Mouse (Mus musculus) lung, postnatal 4 days (tissue): ENCODE measurements around the gene C87436.
A peak's percentile ranks its signal among the peaks of the same experiment; 100 is the strongest.
"Not testable (repeated sequence)": the region's sequence is repeated elsewhere in the genome, so short reads cannot be mapped to it uniquely, and the experiment has no call there.

Experiments
- DNase-seq, 2 experiments: peaks; one replicate each; pipeline ENCODE4 v3.0.0; 2021

Gene C87436

GRCm38 (mm10) chr6:86487358-86488148 is 49.4 kb downstream of the C87436 start:
- peak; percentile 90 to 92 for DNase-seq

DNA sequence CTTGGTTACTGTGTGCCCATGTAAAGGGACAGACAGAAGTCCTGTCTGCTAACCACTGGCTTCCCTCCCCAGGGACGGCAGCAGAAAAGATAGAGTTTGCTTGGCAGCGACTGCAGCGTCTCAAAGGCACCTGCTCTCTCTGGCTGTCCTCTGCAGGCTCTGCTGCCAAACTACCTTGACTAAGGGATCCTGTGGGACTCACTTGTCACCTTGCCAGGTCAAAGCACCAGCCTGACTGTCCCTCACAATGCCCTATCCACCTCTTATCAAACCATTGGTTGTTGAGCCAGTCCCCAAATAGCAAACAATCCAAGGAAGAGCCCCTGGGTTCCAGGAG is 49.9 kb downstream of the C87436 start:
- DNase-seq: peak in 1 of 2 experiments; percentile 29

DNA sequence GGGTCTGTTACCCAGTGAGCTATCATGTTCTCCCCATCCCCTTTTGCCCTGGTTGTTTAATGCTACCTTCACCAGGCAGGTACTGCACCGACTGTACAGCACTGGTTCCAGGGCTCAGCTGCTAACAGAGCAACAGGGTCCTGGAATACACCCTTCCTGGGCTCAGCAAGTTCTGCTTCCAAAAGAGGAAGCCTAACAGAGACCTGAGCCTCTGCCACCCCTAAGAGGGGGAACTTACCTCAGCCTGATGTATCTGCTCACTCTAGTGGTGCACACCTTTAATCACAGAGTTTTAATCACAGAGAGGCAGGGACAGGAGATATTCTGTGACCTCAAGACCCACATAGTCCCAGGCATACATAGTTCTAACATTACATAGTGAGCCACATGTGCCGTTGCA is 51.8 kb downstream of the C87436 start:
- no peak for DNase-seq

- DNase-seq: not testable (repeated sequence)
These were observed 52.2 kb downstream of the C87436 start for GRCm38 (mm10) chr6:86490413-86490812.

- DNase-seq: no peak
These were observed 55.5 kb downstream of the C87436 start for GRCm38 (mm10) chr6:86493469-86494263.

GRCm38 (mm10) chr6:86494767-86495166 is 56.6 kb downstream of the C87436 start:
- no peak for DNase-seq

DNA sequence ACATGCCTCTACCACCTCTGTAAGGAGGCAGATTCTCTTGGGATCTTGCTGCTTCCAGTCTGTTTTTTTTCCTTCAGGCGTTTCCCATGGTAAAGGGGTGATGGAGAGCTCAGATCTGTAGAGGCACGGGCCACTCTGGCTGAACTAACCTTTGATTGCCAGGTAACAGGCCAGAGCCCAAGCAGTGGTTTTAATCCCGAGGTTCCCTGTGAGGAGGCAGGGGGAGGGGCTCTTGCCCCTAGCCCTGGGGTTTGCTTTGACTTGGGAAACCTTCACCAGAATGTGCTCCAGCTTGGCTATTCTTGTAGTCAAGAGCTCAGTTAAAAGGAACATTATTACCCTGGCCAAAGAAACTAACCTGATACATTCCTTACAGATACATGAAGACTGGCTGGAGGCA is 57.5 kb downstream of the C87436 start:
- DNase-seq: no peak

DNA sequence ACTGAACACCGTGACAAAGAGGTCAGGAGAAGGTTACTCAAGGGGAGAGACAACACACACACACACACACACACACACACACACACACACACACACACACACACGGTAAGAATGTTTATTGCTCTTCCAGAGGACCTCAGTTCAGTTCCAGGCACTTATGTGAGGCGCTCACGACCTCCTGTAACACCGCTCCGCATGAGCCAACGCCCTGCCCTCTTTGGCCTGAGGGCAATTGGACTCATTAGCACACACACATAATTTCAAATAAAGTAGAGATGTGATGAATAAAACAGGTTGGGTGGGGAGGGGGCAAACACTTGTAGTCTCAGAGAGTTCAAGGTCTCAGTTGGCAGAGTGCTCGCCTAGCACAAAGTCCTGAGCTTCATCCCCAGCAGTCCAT is 58.0 kb downstream of the C87436 start:
- no peak for DNase-seq

DNA sequence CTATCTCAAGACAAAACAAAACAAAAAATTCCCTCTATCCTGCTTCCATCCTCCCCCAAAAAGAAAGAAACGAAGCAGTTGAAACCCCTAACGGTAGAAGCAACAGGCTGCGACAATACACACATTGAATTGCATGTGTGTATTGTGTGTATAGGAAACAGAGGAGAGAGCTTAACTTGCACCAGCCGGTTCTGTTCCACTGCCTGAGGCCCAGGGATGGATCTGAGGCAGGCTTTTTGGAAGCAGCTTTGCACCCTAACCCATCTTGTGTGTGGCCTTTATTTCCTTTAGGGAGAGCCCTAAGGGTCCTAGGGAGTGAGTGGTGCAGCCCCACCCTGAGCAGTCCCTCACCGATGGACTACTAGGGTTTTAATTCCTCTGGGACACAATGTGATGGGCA is 58.4 kb downstream of the C87436 start:
- no peak for DNase-seq

GRCm38 (mm10) chr6:86497071-86497815 is 59.1 kb downstream of the C87436 start:
- peak; percentile 59 to 66 for DNase-seq

- DNase-seq: no peak
These were observed 60.0 kb downstream of the C87436 start for GRCm38 (mm10) chr6:86497942-86498732.

- no peak for DNase-seq
These were observed 61.5 kb downstream of the C87436 start for GRCm38 (mm10) chr6:86499571-86500109.

DNA sequence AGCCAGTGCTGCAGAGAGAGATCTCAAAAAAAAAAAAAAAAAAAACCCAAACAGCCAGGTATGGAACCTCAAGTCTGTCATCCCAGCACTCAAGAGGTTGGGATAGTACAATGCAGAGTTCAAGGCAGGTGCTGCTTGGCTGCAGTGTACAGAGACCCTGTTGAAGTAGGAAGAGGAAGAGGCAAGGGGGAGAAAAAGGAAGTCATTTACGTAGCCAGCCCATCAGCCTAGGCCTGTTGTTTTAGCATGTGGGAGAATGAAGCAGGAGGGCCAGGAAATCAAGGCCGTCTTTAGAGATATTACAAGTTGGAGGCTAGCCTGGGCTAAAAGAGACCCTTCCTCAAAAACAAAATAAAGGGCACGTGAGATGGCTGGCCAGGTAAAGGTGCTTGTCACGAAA is 65.3 kb downstream of the C87436 start:
- no peak for DNase-seq

GRCm38 (mm10) chr6:86505671-86506070 is 67.5 kb downstream of the C87436 start:
- peak in 1 of 2 experiments; percentile 42 for DNase-seq

DNA sequence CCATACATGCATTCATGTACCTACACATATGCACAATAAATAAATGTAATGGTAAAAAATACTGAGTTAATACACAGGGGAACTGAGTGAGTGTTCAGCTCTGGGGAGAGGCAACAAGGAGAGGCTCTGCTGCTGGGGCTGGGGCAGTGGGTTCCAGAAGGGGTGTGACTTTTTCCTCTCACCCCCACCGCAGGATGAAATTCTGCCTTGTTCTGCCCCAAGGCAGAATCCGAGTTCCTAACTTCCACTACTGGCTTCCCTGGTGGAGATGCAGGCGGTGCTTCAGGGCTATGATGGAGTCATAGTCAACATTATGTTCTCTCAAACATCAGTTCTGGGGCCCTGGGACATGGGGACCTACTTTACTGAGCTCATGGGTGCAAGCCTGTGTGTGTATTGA is 68.1 kb downstream of the C87436 start:
- no peak for DNase-seq

- DNase-seq: no peak
These were observed 68.9 kb downstream of the C87436 start for GRCm38 (mm10) chr6:86507116-86507515.

GRCm38 (mm10) chr6:86508736-86509135 is 70.6 kb downstream of the C87436 start:
- no peak for DNase-seq

GRCm38 (mm10) chr6:86509194-86509865 is 71.2 kb downstream of the C87436 start:
- no peak for DNase-seq

GRCm38 (mm10) chr6:86509866-86510200 is 71.7 kb downstream of the C87436 start:
- no peak for DNase-seq

- no peak for DNase-seq
These were observed 72.8 kb downstream of the C87436 start for GRCm38 (mm10) chr6:86510979-86511378.

GRCm38 (mm10) chr6:86513296-86513695 is 75.1 kb downstream of the C87436 start:
- no peak for DNase-seq

GRCm38 (mm10) chr6:86516021-86516420 is 77.8 kb downstream of the C87436 start:
- DNase-seq: no peak
